Comparison of ENCODE assay signal across 8 mouse cellular contexts in genomic region chr1:135105124-135105523, GRCm38 (mm10). TPM values are rescaled to one million over a fixed set of nuclear protein-coding genes. Genes with fewer than 3 reads are reported as not detected.
DNase-seq lines count a peak whose midpoint lies in the region; ATAC-seq and TF ChIP-seq lines count a peak whose summit lies in the region.

TSS of gene Lgr6 (minus strand) at chr1:135105276.

- H3K27me3 ChIP-seq in kidney, adult 2 months (replicated peaks; ENCODE audit: control insufficient read depth, insufficient read depth, low read length) = peaks cover 3% of the 10 kb centered on the region; the same call in 1 of the 2 replicates
- H3K27me3 ChIP-seq in lung, postnatal 0 days (replicated peaks; ENCODE audit: insufficient read depth, low read length) = peaks cover 22% of the 10 kb centered on the region

- H3K9ac ChIP-seq in lung, postnatal 0 days (replicated peaks; ENCODE audit: low read depth) = no peak within 1 kb of the TSS

- H3K36me3 ChIP-seq in kidney, adult 2 months (ENCODE audit: control insufficient read depth, insufficient read depth, low read length) = no peaks in the 10 kb centered on the region
- no peaks in the 10 kb centered on the region for H3K36me3 ChIP-seq in lung, postnatal 0 days (ENCODE audit: insufficient read depth, low read length)

- TF ChIP-seq POLR2A in kidney, adult 2 months (IDR thresholded peaks at IDR 0.05; ENCODE audit: low read depth, low read length) = no peak

- H3K9me3 ChIP-seq in lung, postnatal 0 days (ENCODE audit: low read length) = no peaks in the 10 kb centered on the region

- ATAC-seq in lung, postnatal 0 days = peak; percentile 26

- under 1% methylated on average over 40 of the region's 40 CpGs for WGBS in kidney, adult 2 months
- WGBS in lung, postnatal 0 days = under 1% methylated on average over 22 of the region's 40 CpGs

- TF ChIP-seq CTCF in kidney, adult 2 months (conservative IDR thresholded peaks at IDR 0.05; ENCODE audit: insufficient read depth, insufficient read length, low read depth, low read length) = no peak
- no peak for TF ChIP-seq CTCF in lung, postnatal 0 days (IDR thresholded peaks at IDR 0.05)

- peak within 1 kb of the TSS; percentile 57 for H3K4me2 ChIP-seq in lung, postnatal 0 days (replicated peaks; ENCODE audit: low read depth, low read length)

- TF ChIP-seq EP300 in lung, postnatal 0 days (IDR thresholded peaks at IDR 0.05) = no peak

- no peak within 1 kb of the TSS for H3K27ac ChIP-seq in kidney, adult 2 months (ENCODE audit: insufficient read depth, low read depth, low read length)
- H3K27ac ChIP-seq in lung, postnatal 0 days (ENCODE audit: low read length) = no peak within 1 kb of the TSS

- no peaks in the 10 kb centered on the region for H3K4me1 ChIP-seq in kidney, adult 2 months (ENCODE audit: control insufficient read depth, insufficient read depth, low read length)
- no peaks in the 10 kb centered on the region for H3K4me1 ChIP-seq in lung, postnatal 0 days (ENCODE audit: insufficient read depth, low read depth, low read length)

- H3K4me3 ChIP-seq in kidney, adult 2 months (ENCODE audit: insufficient read depth, low read depth, low read length) = peak within 1 kb of the TSS; percentile 4; the same call in 1 of the 2 replicates
- peak within 1 kb of the TSS; percentile 35 for H3K4me3 ChIP-seq in lung, postnatal 0 days (ENCODE audit: low read depth, low read length)

- no peak for DNase-seq in kidney, adult 2 months
- no peak for DNase-seq in kidney, adult 18-20 months
- DNase-seq in brain, adult 2 months (ENCODE audit: low read depth, low spot score) = peak; percentile 20
- peak; percentile 49 for DNase-seq in heart, postnatal 4 days
- DNase-seq in lung, postnatal 0 days (ENCODE audit: low spot score) = no peak
- peak; percentile 61 for DNase-seq in thymus, postnatal 14 days
- no peak for DNase-seq in cerebellum, adult 8-10 months
- DNase-seq in gastrocnemius, postnatal 25 days = no peak

RNA-seq across cellular contexts. Expression of gene Lgr6, which starts in this region (rescaled TPM):
- 0.42 and 0.75 TPM in 2 replicates for polyA plus RNA-seq in kidney, adult 2 months (2012; rRNA removed)
- total RNA-seq in heart, postnatal 4 days (2021) = 1 to 10 TPM; 8.6 to 9.4 TPM
- 2.9 and 3.9 TPM in 2 replicates for polyA plus RNA-seq in lung, postnatal 0 days (2015; fragmentation: Nextera tagmentation; extraction: Ambion mirVana)
- total RNA-seq in gastrocnemius, postnatal 25 days (2021) = under 1 TPM; 0.51 to 0.54 TPM

Comparison
In these comparisons a context has a peak if more than half of its experiments do, and no peak if none do; other contexts are left out.
1. RNA of gene Lgr6 (total RNA-seq): 8.6 to 9.4 TPM in heart, postnatal 4 days; 0.51 to 0.54 TPM in gastrocnemius, postnatal 25 days; every median in the first group is over 4 times any median in the second.
2. DNase-seq: peak in brain, adult 2 months (single experiment), heart, postnatal 4 days (single experiment) and thymus, postnatal 14 days (single experiment); none in kidney, adult 2 months (single experiment), kidney, adult 18-20 months (single experiment), lung, postnatal 0 days (single experiment), cerebellum, adult 8-10 months (single experiment) and gastrocnemius, postnatal 25 days (single experiment).